Mouse (Mus musculus): Measurements from ENCODE around the gene Ubqln2.

DNA sequence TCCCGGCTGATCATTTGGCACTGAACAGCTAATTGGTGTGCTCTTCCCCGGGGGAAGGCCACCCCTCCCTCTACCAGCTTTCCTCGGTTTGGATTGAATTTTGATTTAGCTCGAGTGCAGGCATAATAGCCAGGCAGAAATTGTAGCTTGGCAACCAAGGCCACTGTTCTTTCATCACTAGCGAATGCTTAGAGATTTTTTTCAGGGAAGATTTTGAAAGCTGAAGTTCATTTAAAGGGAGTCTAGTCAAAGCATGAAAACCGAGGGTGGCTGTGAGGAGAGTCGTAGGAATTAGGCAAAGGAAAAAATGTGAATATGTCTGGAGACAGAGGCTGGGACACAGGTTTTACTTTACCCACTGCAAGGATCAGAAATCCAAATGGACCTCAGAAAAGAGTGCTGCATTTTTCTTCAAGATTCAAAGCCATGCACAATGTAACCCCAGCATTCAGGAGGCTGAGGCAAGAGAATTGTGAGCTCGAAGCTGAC, 21.2 kb upstream of the Ubqln2 start:
- TF ChIP-seq CTCF (IDR thresholded peaks at IDR 0.05; ENCODE audit: borderline replicate concordance, control insufficient read depth, extremely low read depth, insufficient read depth, low read length, poor library complexity): no peak
- TF ChIP-seq POLR2A (IDR thresholded peaks at IDR 0.05; ENCODE audit: control insufficient read depth, extremely low read depth, insufficient read depth, low read length, poor library complexity): no peak
